Mouse (Mus musculus) naive thymus-derived CD4-positive, alpha-beta T cell, adult 2 months (primary cell): Measurements from ENCODE around the gene Dnah3.
A peak's percentile ranks its signal among the peaks of the same experiment; 100 is the strongest.

Source experiments
- DNase-seq: peaks from one replicate; pipeline ENCODE4 v3.0.0-alpha.2; 2011; ENCODE audit warnings: low read depth

The Dnah3 gene

DNA sequence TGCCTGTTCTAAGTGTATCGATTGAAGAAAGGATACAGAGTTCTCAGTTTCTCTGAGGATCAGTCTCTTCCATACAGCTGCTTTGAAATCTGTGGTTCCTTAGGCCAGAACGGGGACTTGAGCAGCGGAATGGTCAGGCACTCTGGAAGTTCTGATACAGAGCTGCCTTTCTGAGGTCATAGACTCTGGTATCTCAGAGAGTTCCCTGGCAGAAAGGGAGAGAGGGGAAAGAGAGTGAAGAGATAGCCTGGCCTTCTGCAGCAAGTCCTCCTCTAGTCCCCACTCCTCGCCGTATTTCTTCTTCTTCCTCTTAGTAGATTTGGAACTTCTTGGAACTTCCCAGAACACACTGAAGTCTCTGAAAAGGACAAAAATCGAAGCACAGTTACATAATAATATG, at the start of gene Dnah3:
Dnah3 (minus strand) TSS at position 101 of the 400 bp plus-strand sequence.
- no peak for DNase-seq

DNA sequence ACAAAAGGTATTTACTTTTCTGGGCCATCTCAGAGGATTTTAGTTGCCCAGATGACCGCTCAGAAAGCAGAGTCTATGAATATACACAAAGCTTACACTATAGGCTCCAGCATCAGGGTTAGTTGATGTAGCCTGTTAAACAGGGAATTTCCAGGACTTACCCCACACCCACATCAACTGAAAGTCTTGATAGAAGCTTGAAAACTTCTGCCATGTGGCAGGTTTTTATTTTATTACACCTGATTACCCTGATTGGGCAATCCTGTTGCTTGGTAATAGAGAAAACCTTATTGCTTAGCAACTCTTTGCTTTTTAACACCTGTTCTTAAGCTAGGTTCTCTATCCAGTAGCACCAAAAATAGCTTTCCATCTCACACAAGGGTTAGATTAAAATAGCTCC, 47.7 kb upstream of the Dnah3 start:
- DNase-seq, result no peak

DNA sequence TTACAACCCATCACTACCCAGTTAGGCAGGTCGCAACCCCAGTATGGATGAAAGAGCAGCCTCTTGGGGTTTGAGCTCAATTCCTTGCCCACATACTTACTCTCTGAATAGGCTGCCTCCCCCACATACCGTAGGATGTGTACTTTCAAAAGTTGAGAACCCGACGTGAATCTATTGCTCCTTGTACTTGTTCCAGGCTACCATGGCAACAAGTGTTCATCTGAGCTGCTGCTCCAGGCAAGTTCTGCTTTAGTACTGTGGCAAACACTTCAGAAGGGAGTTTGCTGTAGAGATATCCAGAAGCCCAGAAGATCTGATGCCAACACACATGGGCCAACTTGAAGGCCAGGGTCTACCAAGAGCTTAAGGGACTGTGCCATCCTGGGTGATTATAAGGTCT, 33.9 kb upstream of the Dnah3 start:
- no peak for DNase-seq

DNA sequence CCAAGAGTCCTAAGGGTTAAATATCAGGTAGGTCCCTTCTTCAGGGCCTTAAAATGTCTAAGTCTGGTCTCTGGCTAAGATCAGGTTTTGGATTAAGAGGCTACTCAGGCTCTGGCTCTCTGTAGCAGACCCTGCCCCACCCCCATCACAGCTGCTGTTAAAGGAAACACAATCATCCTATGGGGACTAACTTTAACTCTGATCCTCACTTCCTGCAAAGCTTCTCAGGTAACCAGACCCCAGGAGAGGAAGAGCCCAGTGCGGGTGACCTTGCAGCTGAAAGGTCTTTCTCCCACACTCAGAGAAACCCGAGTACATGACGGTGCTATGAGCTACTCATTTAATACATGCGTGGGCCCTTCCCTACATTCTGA, 32.6 kb upstream of the Dnah3 start:
- DNase-seq, result no peak

DNA sequence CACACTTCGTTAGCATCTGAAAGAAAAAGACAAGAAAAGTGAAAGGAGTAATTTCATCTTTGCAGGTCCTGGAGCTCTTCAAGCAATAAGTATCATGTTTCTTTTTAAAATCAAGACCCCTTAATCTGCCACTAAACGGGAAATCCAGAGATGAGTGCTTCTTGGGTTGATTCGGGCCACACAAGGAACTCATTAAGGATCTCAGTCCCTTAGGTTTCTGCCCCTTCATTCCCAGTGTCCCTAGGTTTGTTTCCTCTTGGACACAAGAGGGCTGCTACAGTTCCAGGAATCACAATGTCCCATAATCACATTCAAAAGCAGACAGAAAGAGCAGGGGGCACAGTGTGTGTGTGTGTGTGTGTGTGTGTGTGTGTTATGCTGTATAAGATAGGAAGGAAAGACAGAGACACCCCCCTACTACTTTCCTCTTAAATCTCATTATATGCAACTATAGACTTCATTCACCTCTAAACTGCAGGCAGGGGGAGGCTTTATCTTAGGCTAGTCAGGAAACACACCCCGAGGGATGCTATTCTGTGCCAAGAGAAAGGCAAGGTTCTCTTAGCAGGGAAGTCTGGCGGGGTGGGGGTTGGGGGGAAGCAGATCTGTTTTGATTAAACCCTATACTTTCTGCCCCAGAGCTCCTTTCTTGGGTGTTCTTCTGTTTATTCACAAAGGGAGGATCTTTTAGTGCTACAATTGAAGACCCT, 32.1 kb upstream of the Dnah3 start:
- DNase-seq, result no peak

DNA sequence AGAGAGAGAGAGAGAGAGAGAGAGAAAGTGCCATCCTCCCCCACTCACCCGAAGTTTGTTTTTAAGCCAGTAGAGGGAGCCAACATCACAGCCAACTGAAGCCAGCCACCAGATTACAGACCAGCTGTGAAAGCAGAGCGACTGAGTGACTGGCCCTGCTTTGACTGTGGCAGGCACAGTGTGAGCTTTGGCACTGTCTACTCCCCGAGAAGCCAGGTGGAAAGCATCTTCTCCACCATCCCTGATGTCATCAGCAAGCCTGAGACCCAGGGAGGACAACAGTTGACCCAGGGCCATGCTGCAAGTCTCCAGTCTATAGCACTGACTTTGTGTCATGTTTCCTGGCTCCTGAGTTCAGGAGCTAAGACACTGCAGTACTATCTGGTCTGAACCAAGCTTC, 29.8 kb upstream of the Dnah3 start:
- peak; percentile 33 for DNase-seq

DNA sequence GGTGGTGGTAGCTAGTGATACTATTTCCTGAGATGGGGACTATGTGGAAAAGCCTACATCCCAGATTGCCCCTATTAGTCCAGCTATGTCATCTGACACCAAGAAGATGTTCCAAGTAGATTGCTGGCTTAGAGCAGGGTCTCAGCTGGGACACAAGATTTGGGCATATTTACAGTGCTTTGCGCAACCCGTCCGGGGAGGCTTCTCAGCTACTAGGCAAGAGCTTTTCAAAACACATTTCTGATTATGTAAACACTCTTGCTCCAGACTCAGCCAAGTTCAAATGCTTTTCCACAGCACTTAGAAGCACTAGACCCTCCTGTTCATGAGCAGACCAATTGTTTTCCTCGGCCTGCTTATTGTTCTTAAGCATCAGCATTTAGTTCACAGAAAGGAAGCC, 28.7 kb upstream of the Dnah3 start:
- DNase-seq, result no peak

DNA sequence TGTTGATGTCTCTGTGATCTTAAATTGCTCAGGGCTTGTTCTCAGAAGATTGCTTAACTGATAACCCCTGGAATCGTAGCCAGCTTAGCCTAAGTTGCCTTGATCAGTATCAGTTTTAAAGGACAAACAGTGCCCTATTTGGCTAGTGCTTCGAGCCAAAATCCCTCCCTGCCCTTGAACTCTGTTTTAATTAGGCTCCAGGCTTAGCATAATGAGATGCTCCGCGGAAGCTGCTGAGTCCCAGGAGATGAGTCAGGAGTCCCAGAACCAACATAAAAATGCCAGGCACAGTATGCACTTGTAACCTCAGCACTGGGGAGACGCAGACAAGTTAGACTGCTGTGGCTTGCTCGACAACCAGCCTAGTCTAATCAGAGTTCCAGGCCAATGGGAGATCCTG, 22.4 kb upstream of the Dnah3 start:
- DNase-seq, result no peak

DNA sequence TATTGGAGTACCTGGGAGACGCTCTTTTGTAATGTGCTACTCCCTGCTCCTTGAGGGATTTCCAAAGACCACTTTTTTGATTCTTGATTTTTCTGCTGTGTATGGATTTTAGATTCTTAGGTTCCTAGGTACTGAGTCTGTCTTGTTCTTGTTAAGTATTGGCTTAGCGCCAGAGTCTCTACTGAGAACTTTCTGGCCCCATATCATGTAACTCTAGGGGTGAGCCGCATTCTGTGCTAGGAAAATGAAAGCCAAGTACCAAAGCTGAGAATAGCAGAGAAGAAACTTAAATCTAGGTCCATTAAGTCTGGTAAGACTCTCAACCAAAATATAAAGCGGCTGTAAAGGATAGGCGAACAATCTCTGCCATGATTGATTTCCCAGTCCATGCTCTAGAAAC, 21.9 kb upstream of the Dnah3 start:
- DNase-seq, result no peak

DNA sequence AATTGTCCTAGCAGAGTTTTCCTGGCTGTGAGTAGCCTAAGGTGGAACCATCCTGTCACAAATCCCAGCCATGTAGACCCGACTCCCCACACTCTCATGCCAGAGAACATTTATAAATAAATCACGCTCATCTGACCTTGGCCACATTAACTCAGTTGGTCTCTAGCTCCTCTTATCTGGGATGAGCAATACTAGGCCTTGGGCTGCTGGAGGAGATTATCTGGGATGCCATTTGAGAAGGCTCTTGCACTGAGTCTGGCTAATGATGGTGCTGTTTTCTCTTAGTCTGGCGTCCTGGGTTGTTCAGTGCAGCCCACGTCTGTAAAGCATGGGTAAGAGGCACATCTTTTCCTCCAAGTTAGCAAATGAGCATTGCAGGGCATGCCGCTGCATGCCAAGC, 14.6 kb upstream of the Dnah3 start:
- DNase-seq, result no peak

DNA sequence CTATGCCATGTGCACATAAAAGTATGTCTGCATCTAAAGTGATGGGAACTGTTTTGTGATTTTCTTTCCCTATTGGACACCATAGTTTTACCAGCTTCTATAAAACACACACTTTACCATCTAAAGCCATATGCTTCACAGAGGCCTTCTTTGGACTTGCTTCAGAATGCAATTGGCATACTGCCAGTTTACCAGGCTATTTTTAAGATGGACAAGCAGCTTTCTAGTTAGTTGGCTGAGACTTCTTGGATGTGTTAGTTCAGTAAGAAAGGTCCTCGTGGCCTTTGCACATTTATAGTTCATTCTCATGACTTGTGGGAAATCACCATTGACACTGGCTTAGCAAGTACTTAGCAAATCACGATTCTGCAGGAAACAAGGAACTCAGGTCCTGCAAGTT, 11.3 kb upstream of the Dnah3 start:
- DNase-seq, result no peak

DNA sequence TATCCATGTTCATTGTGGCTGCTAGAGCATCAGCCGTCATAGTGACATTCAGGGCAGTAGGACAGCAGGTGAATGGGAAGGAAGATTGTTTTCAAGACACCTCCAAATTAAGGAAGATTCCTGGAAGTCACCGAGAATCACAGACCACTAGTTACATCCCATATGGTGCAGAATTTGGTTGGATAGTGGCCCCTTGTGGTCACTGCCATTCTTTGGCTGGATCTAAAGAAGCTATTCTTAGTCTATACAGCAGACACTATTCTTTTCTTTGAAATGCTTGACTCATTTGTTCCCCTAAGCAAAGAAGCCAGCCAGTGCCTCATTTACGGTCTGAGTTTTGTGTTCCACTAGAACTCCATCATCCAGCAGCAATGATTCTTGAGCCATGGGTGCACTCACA, 9.9 kb upstream of the Dnah3 start:
- DNase-seq, result no peak

DNA sequence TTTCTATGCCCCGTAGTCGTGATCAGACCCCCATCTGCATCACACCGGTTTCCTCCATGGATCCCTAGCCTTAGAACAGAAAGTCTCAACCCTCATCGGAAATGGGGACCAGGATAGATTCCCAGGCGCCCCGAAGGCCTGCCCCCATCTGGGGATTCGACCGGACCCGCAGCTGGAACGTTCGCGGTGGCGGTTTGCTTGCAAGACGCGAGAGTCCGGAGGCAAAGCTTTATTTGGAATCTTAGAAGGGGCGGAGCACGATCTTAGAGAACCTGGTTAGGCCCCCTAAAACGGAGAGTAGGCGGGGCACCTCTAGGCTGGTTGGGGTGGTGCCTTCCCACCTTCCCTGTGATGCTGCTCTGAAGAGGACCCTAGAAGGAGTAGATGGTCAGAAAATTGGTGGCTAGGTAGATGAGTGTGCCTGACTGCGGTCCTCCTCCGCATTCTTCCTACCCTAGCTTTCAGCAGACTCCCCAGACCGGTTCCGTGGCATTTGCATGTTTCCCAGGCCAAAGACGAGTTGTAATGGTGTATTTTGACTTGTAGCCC, 8.0 kb upstream of the Dnah3 start:
- DNase-seq, result no peak

DNA sequence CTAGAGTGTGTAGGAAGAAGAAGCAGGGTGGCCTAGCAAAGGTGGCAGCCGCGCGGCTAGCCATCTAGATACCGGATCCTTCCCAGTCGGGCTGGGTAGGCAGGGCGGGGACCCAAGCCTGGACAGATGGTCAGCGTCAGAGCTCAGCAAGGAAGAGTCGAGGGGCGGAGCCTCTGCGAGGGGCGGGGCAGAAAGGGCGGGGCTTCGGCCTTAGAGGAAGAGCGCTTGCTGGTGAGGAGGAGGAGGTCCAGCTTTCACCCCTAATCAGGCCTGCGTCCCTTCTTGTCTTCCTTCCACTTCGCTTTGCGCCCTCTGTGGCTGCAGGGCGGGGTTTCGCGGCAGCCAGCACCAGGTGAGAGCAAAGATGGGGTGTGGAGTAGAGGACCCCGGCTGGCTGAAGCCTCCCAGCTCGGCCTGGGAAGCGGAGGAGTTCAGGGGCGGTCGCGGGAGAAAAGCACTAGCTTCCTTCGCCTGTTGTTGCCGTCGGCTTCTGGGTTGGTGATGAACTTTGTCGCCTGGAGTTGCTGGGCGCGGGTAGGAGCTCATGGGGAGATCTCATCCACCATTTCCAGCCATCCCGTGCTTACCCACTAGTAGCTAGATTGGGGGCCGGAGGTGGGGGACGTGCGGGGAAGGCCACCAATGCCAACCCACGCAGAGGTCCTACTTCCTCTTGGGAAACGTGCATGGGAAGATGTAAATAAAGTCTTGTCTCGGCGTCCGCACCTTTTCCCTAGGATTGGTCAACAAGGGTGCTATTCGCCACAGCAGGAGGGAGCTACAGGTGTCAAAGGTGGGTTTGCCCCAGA, 7.3 kb upstream of the Dnah3 start, which contains the start of gene Tmem159:
Tmem159 (plus strand) TSS at position 190 of the 809 bp plus-strand sequence.
- peak; percentile 17 for DNase-seq

DNA sequence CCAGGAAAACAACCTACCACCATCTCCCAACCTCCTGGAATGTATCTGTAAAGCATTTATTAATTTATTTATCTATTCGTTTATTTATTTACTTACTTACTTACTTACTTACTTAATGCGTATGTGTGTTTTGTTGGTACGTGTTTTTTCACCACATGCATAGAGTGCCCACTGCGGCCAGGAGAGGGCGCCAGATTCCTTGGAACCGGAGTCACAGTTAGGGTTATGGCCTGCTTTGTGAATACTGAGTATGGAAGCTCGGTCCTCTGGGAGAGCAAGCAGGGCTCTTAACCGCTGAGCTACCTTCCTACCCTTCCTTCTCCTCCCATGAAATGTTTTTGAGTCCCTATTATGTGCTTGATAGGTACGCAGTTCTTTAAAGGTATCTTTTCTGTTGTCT, 3.3 kb upstream of the Dnah3 start:
- DNase-seq, result peak; percentile 18

DNA sequence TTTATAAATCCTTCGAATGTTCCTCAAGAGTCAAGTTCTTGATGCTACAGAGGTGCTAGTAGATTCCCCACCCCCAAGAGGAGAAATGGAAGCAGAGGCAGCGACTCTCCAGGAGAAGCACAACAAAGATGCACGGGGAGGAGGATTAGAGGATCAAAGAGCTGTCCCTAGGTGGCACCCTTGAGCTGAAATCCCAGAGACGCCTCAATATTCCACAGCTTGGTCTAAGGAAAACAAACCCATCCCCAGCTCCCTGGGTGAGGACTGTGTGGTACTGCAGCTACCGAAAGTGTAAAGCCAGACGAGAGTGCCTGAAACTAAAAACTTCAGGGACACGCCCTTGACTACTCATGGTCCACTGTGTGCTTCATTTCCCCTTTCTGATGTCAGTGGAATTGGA, 2.8 kb upstream of the Dnah3 start:
- no peak for DNase-seq

DNA sequence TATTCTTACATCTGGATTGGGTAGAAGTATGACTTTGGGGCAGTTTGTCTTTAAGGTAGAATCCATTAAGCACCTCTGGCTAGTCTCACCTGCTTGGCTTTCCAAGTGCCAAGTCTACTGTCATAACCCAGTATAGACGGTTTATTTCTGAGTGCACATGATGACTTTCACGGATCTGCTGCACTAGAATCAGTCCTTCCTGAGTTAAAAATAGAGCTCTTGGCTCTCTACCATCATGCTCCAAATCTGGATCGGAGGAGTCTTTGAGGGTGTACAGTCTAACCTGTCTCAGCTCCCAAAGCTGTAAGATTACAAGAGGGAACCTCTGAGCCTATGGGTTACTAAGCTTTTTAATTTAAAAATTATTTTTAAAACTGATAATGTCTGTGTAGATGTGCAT, 864 bp downstream of the Dnah3 start:
- no peak for DNase-seq

DNA sequence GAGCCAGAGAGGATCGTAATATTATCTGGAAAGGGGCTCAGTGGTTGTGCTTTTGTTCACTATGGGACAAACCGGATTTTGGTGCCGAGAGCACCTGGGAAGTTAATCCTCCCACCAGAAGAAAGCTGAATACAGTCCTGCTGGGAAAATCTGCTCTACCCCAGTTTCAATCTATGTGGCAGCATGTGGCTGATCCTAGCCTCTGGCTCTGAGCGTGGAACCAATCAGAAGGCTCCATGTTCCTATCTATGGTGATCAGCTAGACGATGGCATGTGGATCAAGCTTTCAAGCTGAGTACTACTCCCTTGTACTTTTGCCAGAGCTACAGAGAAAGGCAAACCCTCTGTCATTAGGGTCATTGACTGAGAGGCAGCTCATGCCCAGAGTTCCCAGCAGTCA, 2.0 kb downstream of the Dnah3 start:
- no peak for DNase-seq

DNA sequence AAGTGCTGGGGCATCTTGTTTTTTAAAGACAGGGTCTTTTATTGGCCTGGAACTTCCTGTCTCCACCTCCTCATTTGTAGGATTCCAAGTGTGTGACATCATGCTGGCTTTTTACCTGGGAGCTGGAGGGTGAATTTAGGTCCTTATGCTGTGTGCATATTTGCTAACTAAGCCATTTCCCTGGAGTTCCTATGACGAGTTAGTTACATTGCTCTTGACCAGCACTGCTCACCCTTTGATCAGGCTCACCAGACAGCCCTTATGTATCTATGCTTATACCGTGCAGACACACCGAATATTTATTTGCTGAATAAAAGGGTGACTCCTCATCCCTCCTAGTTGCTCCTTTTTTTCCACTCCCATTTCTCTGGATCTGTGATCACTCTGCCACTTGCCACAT, 14.9 kb downstream of the Dnah3 start:
- no peak for DNase-seq

DNA sequence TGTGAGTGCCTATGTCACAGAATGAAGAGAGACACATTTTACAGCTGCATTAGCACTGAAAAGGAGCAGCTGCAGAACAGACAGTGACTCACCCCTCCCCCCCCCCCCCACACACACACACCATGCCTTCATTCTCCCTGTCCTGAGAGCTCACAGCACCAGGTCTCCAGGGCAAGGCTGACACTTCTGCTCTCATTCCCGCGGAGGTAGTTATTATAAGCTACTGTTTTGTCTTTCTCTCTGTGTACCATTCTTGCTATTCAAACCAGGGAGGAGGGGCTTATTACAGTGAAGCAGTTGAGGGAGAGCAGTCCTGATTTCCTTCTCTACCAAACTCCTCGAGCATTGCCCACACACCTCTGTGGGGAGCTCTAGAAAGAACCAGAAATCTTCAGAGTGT, 25.9 kb downstream of the Dnah3 start:
- no peak for DNase-seq

DNA sequence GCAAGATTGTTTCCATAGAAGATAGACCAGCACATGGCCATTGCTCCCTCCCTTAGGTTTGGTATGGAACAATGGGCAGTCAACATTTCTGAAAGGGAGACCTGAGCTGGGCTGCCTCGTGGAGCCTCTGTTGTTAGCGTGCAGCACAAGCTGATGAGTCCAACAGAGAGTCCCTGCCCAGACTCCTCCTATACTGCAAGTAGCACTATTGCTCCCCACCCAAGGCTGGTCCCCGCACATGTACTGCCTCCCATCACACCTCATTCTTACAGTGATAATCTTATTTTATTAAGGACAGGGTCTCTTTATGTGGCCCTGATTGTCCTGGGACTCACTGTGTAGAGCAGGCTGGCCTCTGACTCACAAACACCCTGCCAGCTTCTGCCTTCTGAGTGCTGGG, 27.0 kb downstream of the Dnah3 start:
- no peak for DNase-seq

DNA sequence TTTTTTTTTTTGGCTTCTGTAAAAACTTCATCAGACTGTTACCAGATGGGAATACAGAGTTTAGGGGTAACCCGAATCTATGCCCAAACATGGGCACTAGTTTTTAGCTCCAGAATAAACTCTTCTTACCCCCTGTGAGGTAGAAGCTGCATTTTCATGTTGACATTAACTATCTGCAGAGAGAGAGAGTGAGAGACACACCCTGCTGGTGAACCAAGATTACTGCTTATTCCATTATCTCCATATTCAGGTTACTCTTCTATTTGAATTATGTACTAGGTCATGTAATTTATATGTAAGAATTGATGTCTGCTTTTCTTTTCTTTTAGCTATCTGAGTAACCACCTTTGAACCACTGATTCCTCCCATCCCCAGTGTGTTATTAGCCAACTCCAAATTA, 31.0 kb downstream of the Dnah3 start:
- no peak for DNase-seq

DNA sequence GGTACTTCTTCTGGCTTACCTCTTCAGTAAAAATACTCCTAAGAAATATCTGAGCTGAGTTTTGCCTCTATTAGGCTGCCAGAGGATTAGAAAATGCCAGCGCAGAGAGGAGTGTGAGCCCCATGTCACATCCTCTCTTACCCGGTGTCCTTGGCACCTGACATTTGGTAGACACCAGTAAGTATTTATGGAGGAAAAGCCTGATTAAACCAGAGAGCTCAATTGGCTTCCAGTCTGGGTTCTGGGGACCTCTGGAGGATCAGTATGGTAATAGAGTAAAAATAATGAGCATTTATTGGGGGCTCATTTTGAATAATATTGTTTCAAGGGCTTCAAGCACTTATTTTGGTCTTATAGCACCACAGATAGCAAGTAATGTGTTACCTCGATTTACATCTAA, 39.6 kb downstream of the Dnah3 start:
- no peak for DNase-seq

DNA sequence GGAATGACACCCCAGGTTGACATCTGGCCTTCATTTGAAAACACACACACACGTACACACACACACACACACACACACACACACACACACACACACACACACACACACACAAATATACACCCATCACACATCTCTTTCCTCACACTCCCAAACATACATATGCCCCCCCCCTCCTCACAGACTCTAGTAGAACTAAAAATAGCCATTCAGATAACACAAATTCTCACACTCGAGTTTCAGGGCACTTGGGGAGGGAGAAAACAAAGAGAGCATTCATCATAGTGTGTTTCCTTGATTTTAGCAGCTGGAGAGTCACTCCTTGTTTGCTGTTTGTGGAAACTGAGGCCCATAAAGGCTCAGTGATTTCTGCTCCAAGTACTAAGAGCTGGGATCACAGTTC, 41.1 kb downstream of the Dnah3 start:
- no peak for DNase-seq
